Mouse (Mus musculus) liver, embryonic 11.5 days (tissue): ENCODE results near the gene Guca2a. TPM values are rescaled to one million over a fixed set of nuclear protein-coding genes. Genes with fewer than 3 reads are reported as not detected.

Source experiments
- polyA plus RNA-seq: library from polyadenylated mRNA; unstranded; fragments of >200 nt; fragmentation: Nextera tagmentation; extraction: Ambion mirVana; gene quantifications from 2 replicates; pipeline ENCODE4 v1.2.1, GENCODE M21; 2014

Guca2a gene
- polyA plus RNA-seq, 1 experiment from 2014 or later, result 0.62 TPM

Other genes starting within 250 kb of the Guca2a start
- 1.6 and 3.7 TPM in 2 replicates for gene Ccdc30, start 222.2 kb upstream of the Guca2a start, polyA plus RNA-seq
- gene Ppcs, start 215.3 kb upstream of the Guca2a start, polyA plus RNA-seq, result 29.2 and 30.8 TPM in 2 replicates
- 0.32 TPM in 1 of 2 replicates, not detected in the other for gene Zmynd12, start 214.9 kb upstream of the Guca2a start, polyA plus RNA-seq
- gene Rimkla, start 145.1 kb upstream of the Guca2a start, polyA plus RNA-seq, result 0.34 and 0.44 TPM in 2 replicates
- 16.5 and 19.1 TPM in 2 replicates for gene Foxj3, start 100.7 kb upstream of the Guca2a start, polyA plus RNA-seq
- 1.4 and 1.9 TPM in 2 replicates for gene Frg2f1, start 98.2 kb upstream of the Guca2a start, polyA plus RNA-seq
- gene Guca2b, start 21.2 kb downstream of the Guca2a start, polyA plus RNA-seq, result 0.40 TPM in 1 of 2 replicates, not detected in the other
- gene Hivep3, start 96.1 kb downstream of the Guca2a start, polyA plus RNA-seq, result 2.7 and 2.9 TPM in 2 replicates